Mouse (Mus musculus) heart, embryonic 15.5 days (tissue): Measurements from ENCODE around the gene Ttc7. TPM values are rescaled to one million over a fixed set of nuclear protein-coding genes. Genes with fewer than 3 reads are reported as not detected.
A peak's percentile ranks its signal among the peaks of the same experiment; 100 is the strongest.

ENCODE experiments used
- ATAC-seq: fragments of 200-750 bp; cut with Nextera tagmentation; replicated peaks from 2 replicates; pipeline ENCODE4 v1.8.0; 2017; ENCODE audit warnings: low read depth, moderate TSS enrichment; ENCODE audit not compliant: insufficient number of reproducible peaks, insufficient read depth, low FRiP score
- H3K27ac ChIP-seq: fragments of 300-500 bp; sonication (generic); 2 replicates; pipeline ENCODE4 v1.5.1; 2015; ENCODE audit warnings: mild to moderate bottlenecking, inconsistent platforms
- H3K27me3 ChIP-seq: fragments of 300-500 bp; sonication (generic); 2 replicates; pipeline ENCODE4 v1.6.1; 2015; ENCODE audit warnings: inconsistent platforms
- H3K36me3 ChIP-seq: fragments of 300-500 bp; sonication (generic); 2 replicates; pipeline ENCODE4 v1.6.1; 2015; ENCODE audit warnings: mild to moderate bottlenecking, inconsistent platforms
- H3K4me1 ChIP-seq: fragments of 300-500 bp; sonication (generic); replicated peaks from 2 replicates; pipeline ENCODE4 v1.6.1; 2015; ENCODE audit warnings: inconsistent platforms
- H3K4me2 ChIP-seq: fragments of 300-500 bp; sonication (generic); 2 replicates; pipeline ENCODE4 v1.6.1; 2015; ENCODE audit warnings: inconsistent platforms, mild to moderate bottlenecking, moderate library complexity
- H3K4me3 ChIP-seq: fragments of 300-500 bp; sonication (generic); 2 replicates; pipeline ENCODE4 v1.5.1; 2015; ENCODE audit warnings: mild to moderate bottlenecking, inconsistent platforms
- H3K9ac ChIP-seq: fragments of 300-500 bp; sonication (generic); 2 replicates; pipeline ENCODE4 v1.6.1; 2015; ENCODE audit warnings: mild to moderate bottlenecking, inconsistent platforms
- H3K9me3 ChIP-seq: fragments of 300-500 bp; sonication (generic); replicated peaks from 2 replicates; pipeline ENCODE4 v1.6.1; 2016; ENCODE audit warnings: inconsistent platforms
- WGBS: fragments of 180-500 bp; shearing (Covaris S2); methylation state at CpG from one replicate; pipeline ENCODE4 v1.1.7; 2015; ENCODE audit warnings: mixed read lengths; 5-methylcytosine and 5-hydroxymethylcytosine counted together
- polyA plus RNA-seq: library from polyadenylated mRNA; unstranded; fragments of >200 nt; fragmentation: Nextera tagmentation; extraction: Ambion mirVana; gene quantifications from 2 replicates; pipeline ENCODE4 v1.2.1, GENCODE M21; 2015

Gene Ttc7
- polyA plus RNA-seq, 1 experiment from 2014 or later: 2.8 TPM

- Histone ChIP-seq H3K4me1 (peaks cover 24% of the 10 kb centered on the region), H3K4me3 (no peak overlapping the region), H3K27ac (no peak overlapping the region), H3K9ac (no peak overlapping the region), H3K9me3 (no peaks in the 10 kb centered on the region), H3K4me2 (no peak overlapping the region), H3K36me3 (no peaks in the 10 kb centered on the region), H3K27me3 (0 out of 2 replicates have a peak, but pooled peaks cover 6% of the 10 kb centered on the region)
- no peak for ATAC-seq
- 72% methylated on average over 23 of the region's 23 CpGs for WGBS
These were observed 33.4 kb downstream of the Ttc7 start for GRCm38 (mm10) chr17:87315891-87316763.

- peaks cover 23% of the 10 kb centered on the region for H3K4me1 ChIP-seq
- H3K9ac ChIP-seq: no peak overlapping the region
- H3K4me2 ChIP-seq: no peak overlapping the region
- H3K27me3 ChIP-seq: 0 out of 2 replicates have a peak, but pooled peaks cover 6% of the 10 kb centered on the region
- no peaks in the 10 kb centered on the region for H3K36me3 ChIP-seq
- ATAC-seq: no peak
- H3K9me3 ChIP-seq: no peaks in the 10 kb centered on the region
- no peak overlapping the region for H3K27ac ChIP-seq
- no peak overlapping the region for H3K4me3 ChIP-seq
- 48% methylated on average over 6 of the region's 6 CpGs for WGBS
These were observed 34.6 kb downstream of the Ttc7 start for GRCm38 (mm10) chr17:87317271-87317670.

- Histone ChIP-seq H3K4me3 (no peak overlapping the region), H3K9ac (no peak overlapping the region), H3K36me3 (no peaks in the 10 kb centered on the region), H3K4me2 (no peak overlapping the region), H3K4me1 (peaks cover 16% of the 10 kb centered on the region), H3K27ac (no peak overlapping the region), H3K27me3 (0 out of 2 replicates have a peak, but pooled peaks cover 6% of the 10 kb centered on the region), H3K9me3 (no peaks in the 10 kb centered on the region)
- 69% methylated on average over 9 of the region's 9 CpGs for WGBS
- ATAC-seq: no peak
These were observed 35.3 kb downstream of the Ttc7 start for GRCm38 (mm10) chr17:87317947-87318346.

GRCm38 (mm10) chr17:87321673-87322072 is 39.0 kb downstream of the Ttc7 start:
- Histone ChIP-seq H3K4me3 (no peak overlapping the region), H3K27ac (no peak overlapping the region), H3K36me3 (no peaks in the 10 kb centered on the region), H3K4me2 (no peak overlapping the region), H3K27me3 (no peaks in the 10 kb centered on the region), H3K9me3 (no peaks in the 10 kb centered on the region), H3K4me1 (no peaks in the 10 kb centered on the region), H3K9ac (no peak overlapping the region)
- no peak for ATAC-seq
- WGBS: 95% methylated on average over 1 of the region's 1 CpGs

- Histone ChIP-seq H3K27me3 (no peaks in the 10 kb centered on the region), H3K36me3 (no peaks in the 10 kb centered on the region), H3K9ac (no peak overlapping the region), H3K27ac (no peak overlapping the region), H3K4me1 (no peaks in the 10 kb centered on the region), H3K4me3 (no peak overlapping the region), H3K9me3 (no peaks in the 10 kb centered on the region), H3K4me2 (no peak overlapping the region)
- ATAC-seq: no peak
- 82% methylated on average over 9 of the region's 9 CpGs for WGBS
These were observed 40.5 kb downstream of the Ttc7 start for GRCm38 (mm10) chr17:87323215-87323614.

GRCm38 (mm10) chr17:87325501-87325900 is 42.8 kb downstream of the Ttc7 start:
- H3K9ac ChIP-seq: no peak overlapping the region
- H3K4me2 ChIP-seq: no peak overlapping the region
- 83% methylated on average over 15 of the region's 15 CpGs for WGBS
- H3K4me1 ChIP-seq: peaks cover 7% of the 10 kb centered on the region
- H3K9me3 ChIP-seq: no peaks in the 10 kb centered on the region
- H3K36me3 ChIP-seq: no peaks in the 10 kb centered on the region
- no peak overlapping the region for H3K27ac ChIP-seq
- H3K4me3 ChIP-seq: no peak overlapping the region
- ATAC-seq: no peak
- H3K27me3 ChIP-seq: peaks cover 12% of the 10 kb centered on the region; the same call in 1 of the 2 replicates

- no peak for ATAC-seq
- 49% methylated on average over 6 of the region's 6 CpGs for WGBS
- H3K4me3 ChIP-seq: no peak overlapping the region
- H3K4me2 ChIP-seq: no peak overlapping the region
- peaks cover 13% of the 10 kb centered on the region; the same call in 1 of the 2 replicates for H3K27me3 ChIP-seq
- H3K36me3 ChIP-seq: no peaks in the 10 kb centered on the region
- no peak overlapping the region for H3K27ac ChIP-seq
- H3K9ac ChIP-seq: no peak overlapping the region
- H3K9me3 ChIP-seq: no peaks in the 10 kb centered on the region
- peaks cover 20% of the 10 kb centered on the region for H3K4me1 ChIP-seq
These were observed 44.3 kb downstream of the Ttc7 start for GRCm38 (mm10) chr17:87326987-87327386.

- peaks cover 13% of the 10 kb centered on the region; the same call in 1 of the 2 replicates for H3K27me3 ChIP-seq
- no peak overlapping the region for H3K4me2 ChIP-seq
- no peak overlapping the region for H3K9ac ChIP-seq
- peaks cover 20% of the 10 kb centered on the region for H3K4me1 ChIP-seq
- 71% methylated on average over 8 of the region's 8 CpGs for WGBS
- H3K27ac ChIP-seq: no peak overlapping the region
- H3K9me3 ChIP-seq: no peaks in the 10 kb centered on the region
- H3K36me3 ChIP-seq: no peaks in the 10 kb centered on the region
- H3K4me3 ChIP-seq: no peak overlapping the region
- ATAC-seq: no peak
These were observed 45.0 kb downstream of the Ttc7 start for GRCm38 (mm10) chr17:87327645-87328044.

GRCm38 (mm10) chr17:87328177-87328768 is 45.6 kb downstream of the Ttc7 start:
- Histone ChIP-seq H3K4me1 (peaks cover 20% of the 10 kb centered on the region), H3K27me3 (peaks cover 13% of the 10 kb centered on the region; the same call in 1 of the 2 replicates), H3K4me3 (no peak overlapping the region), H3K9ac (no peak overlapping the region), H3K36me3 (no peaks in the 10 kb centered on the region), H3K9me3 (no peaks in the 10 kb centered on the region), H3K27ac (no peak overlapping the region), H3K4me2 (no peak overlapping the region)
- ATAC-seq: no peak
- 60% methylated on average over 7 of the region's 9 CpGs for WGBS

GRCm38 (mm10) chr17:87329144-87329700 is 46.5 kb downstream of the Ttc7 start:
- Histone ChIP-seq H3K4me1 (peaks cover 20% of the 10 kb centered on the region), H3K36me3 (no peaks in the 10 kb centered on the region), H3K4me3 (no peak overlapping the region), H3K9ac (no peak overlapping the region), H3K4me2 (no peak overlapping the region), H3K27ac (no peak overlapping the region), H3K27me3 (peaks cover 13% of the 10 kb centered on the region; the same call in 1 of the 2 replicates), H3K9me3 (no peaks in the 10 kb centered on the region)
- ATAC-seq: no peak
- 87% methylated on average over 18 of the region's 18 CpGs for WGBS

GRCm38 (mm10) chr17:87330250-87330920 is 47.7 kb downstream of the Ttc7 start:
- 33% methylated on average over 22 of the region's 22 CpGs for WGBS
- ATAC-seq: no peak

More at GRCm38 (mm10) chr17:87330250-87330920, 47.7 kb downstream of the Ttc7 start:
- no peak overlapping the region for H3K4me3 ChIP-seq
- no peak overlapping the region for H3K27ac ChIP-seq
- H3K9ac ChIP-seq: no peak overlapping the region
- no peaks in the 10 kb centered on the region for H3K36me3 ChIP-seq
- H3K9me3 ChIP-seq: no peaks in the 10 kb centered on the region
- peak overlapping the region; percentile 26 for H3K4me2 ChIP-seq
- H3K4me1 ChIP-seq: peaks cover 20% of the 10 kb centered on the region
- peaks cover 13% of the 10 kb centered on the region; the same call in 1 of the 2 replicates for H3K27me3 ChIP-seq
